Mouse (Mus musculus) spleen, adult 18-20 months (tissue): ENCODE results near the gene Gm10309.

Source experiments
- DNase-seq, 2 experiments: peaks; one replicate each; pipeline ENCODE4 v3.0.0; 2022; ENCODE audit warnings: mixed read lengths in 2 of 2

Gm10309 gene

DNA sequence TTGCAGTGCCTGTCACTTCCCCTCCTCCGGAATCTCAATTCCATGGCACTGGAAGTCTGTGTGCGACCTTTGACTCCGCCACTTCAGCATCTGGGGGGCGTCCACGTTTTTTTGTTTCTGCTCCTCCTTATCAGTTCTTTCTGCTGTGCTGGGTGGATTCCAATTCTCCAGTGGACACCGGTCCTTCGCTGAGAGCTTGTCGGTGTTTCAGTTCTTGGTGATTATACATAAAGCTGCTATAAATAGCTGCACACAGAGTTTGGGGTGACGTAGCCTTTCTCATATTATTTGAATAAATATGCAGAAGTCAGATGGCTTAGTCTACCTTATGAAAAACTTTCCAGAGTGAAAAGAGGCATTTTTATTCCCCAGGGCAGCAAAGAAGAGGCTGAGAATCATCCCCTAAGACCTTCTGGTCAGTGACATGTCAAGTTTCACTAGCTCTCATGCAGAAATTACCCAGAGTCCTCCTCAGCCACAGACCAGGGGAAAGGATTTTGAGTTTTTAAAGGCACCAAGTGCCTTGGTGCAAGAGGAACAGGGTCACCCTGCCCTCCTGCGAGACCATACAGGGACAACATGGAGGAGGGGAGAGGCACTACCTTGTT lies 37.6 kb downstream of the Gm10309 start:
- peak in 1 of 2 experiments; percentile 16 for DNase-seq

GRCm38 (mm10) chr17:86466871-86467270 lies 38.2 kb downstream of the Gm10309 start:
- no peak for DNase-seq

GRCm38 (mm10) chr17:86466412-86466811 lies 38.6 kb downstream of the Gm10309 start:
- DNase-seq: no peak

DNA sequence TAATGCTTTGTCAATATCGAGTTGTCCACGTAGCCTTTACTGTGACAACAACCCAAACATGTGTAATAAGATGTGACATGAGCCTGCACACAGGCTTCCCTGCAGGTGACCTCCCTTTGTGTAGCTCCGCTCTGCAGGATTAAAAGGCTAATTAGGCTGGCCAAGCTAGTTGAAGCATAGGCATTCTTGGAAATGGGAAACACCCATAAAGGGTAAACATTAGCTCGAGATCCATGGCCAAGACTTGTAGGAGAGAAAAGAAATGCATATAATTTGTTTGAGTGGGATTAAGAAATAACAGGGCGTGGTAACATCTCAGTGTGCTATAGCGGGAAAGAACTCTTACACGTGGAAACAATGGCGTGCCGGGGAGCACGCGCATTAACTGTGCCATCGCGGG lies 39.2 kb downstream of the Gm10309 start:
- DNase-seq: no peak

DNA sequence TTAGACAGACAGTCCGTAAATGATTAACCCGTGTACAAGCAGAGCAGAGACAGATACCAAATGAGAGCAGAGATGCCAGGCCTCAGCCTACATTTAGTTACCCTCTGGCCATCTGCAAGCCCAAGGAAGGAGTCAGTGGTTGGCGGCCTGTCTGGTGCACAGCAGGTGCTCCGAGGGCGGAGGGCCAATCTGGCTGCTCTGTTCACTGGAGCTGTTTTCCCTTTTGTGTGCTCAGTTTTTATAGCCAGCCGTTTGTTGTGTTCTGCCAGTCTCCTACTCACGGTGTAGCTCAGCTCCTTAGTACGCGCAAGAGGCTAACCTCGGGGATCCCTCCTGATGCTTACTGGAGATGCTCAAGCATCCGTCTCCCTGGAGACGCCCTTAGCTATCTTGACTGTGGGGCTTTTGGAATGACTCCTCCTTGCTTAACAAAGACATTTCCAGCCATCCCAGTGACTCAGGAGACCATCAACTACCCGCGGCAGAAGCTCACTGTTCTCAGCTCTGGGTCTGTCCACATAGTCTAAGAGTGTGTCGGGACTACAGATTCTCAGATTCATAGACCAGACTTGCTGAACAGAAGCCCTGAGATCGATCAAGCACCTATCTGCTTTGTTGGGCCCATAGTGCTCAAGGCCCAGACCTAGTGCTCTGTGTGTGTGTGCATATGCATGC lies 40.2 kb downstream of the Gm10309 start:
- no peak for DNase-seq

- DNase-seq: no peak
Measured at GRCm38 (mm10) chr17:86464197-86464596, 40.8 kb downstream of the Gm10309 start.

DNA sequence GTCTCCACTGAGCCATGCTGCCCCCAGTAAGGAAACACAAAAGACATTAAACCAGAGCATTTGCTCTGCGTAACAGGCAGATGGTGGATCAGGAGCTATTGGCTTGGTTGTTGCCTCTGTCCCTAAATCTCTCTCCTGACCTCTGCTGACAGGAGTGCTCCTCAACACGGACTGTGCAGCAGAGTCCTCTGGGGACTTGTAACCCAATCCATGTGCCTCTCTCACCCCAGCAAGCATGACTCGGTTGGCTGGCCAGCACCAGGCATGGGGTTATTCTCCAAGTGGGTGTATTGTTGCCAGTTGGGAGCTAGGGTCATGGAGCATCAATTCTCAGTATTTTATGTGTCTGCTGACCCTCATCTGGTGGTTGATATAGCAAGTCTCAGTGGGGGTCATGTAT lies 41.7 kb downstream of the Gm10309 start:
- no peak for DNase-seq

GRCm38 (mm10) chr17:86460645-86461430 lies 44.2 kb downstream of the Gm10309 start:
- DNase-seq: no peak

GRCm38 (mm10) chr17:86458302-86458980 lies 46.6 kb downstream of the Gm10309 start:
- DNase-seq: no peak

DNA sequence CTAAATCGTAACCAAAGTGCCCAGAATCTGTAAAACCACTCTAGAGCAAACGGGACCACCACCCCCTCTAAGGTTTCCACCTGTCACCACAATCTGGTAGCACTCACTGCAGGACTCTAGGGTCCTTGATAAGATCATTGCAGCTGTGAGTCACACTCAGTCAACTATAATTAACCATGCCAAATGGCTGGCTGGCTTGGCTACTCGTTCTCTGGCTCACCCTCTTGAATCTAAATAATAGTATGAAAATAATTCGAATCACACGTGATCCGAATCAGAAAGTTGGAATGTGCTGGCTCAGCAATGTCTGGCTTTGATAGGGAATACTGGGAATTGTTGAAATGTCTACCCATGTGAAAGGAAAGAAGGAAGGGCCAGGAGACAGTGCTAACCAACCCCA lies 48.5 kb downstream of the Gm10309 start:
- no peak for DNase-seq

- no peak for DNase-seq
Measured at GRCm38 (mm10) chr17:86454351-86454706, 50.7 kb downstream of the Gm10309 start.

DNA sequence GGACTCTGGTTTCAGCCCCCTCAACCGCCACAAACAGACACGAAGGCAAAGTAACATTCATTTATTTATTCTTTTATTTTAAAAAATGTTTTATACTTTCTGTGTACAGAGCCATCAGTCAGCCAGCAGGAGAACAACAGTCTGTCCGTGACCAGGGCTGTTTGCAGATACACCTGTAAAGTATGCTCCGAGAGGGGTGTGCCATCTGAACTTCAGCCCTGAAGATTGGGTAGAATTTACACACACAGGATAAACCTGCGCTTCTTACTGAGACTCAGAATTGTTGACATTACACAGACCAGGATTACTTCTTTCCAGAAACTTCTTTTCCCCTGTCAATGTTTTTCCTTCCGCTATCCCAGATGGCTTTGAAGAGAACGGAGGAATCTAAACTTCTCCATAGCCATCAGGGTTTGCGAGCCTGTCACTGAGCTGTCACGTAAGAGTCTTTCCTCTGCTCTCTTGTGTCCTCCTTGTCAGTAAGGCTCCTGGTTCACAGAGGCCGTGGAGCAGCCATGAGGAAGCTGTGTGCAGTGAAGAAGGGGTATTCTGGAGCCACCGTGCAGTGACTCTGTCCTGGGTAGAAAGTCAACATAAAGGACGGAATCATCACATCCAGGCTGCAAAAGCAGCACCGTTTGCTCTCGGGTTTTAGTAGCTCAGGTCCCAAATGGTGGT lies 51.2 kb downstream of the Gm10309 start:
- DNase-seq: no peak

DNA sequence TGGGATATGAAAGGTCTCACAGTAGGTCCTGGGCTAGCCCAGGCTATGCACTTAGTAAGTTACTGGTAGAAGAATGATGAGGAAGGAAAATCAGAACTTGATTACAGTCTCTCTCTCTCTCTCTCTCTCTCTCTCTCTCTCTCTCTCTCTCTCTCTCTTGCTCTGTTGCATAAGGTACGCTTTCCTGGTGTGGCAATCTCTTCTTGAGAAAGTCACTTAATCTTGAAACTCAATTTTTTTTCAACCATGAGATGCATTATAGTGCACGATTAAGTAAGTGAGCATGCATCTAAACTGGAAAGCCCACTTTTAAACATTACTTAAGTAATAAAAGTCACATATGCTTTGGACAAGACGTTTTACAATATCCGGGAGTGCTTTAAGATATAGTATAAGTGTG lies 52.1 kb downstream of the Gm10309 start:
- no peak for DNase-seq
